Mouse (Mus musculus): Measurements from ENCODE around the gene Capns1. TPM values are rescaled to one million over a fixed set of nuclear protein-coding genes. Genes with fewer than 3 reads are reported as not detected.

The Capns1 gene
- 24.3 TPM for polyA plus RNA-seq (2014; fragmentation: Illumina TruSeq; extraction: RNeasy Lipid Tissue Mini Kit (QIAGEN cat#74804); ENCODE audit: low replicate concordance)

DNA sequence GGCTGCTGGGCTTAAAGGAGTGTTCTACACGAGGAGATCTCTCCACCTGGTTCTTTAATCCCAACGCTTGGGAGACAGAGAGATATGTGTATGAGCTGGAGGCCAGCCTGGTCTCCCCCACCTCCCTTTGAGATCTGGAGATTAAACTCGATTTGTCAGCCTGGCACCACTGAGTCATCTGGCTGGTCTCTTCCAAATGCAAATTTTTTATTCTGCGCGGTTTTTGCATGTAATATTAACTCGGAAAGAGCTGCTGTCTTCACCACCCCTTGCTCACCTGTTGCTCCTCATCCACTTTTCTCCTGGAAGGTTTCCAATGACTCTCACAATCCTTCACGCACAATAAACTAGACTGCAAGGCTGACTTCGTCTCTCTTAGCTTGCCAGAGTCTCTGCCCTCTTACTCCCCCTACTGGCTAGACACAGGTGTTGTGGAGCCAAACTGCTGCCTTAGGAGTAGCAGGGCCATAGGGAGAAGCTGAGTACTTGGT, at the start of gene Capns1:
TSS of gene Capns1 (minus strand) at position 331 of the 491 bp plus-strand sequence.

DNA sequence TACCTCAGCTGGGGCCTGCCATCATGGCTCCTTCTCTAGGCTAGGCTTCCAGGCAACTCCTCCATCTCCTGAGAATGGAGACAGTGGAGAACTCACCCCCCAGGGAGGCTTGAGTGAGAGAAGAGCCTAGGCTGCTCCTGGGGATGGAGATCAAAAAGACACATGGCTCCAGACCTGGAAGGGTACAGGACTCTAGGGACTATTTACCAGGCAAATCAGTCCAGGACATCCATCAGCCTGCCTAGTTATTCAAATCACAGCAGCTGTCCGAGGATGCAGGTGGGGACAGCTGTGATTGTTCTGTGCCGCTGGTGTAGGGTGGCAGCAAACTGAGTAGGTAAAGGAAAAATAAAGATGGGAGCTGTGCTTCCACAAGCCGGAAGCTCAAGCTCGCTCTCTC, 37.0 kb upstream of the Capns1 start, which contains the start of gene Ovol3:
TSS of gene Ovol3 (minus strand) at position 101 of the 400 bp plus-strand sequence.

DNA sequence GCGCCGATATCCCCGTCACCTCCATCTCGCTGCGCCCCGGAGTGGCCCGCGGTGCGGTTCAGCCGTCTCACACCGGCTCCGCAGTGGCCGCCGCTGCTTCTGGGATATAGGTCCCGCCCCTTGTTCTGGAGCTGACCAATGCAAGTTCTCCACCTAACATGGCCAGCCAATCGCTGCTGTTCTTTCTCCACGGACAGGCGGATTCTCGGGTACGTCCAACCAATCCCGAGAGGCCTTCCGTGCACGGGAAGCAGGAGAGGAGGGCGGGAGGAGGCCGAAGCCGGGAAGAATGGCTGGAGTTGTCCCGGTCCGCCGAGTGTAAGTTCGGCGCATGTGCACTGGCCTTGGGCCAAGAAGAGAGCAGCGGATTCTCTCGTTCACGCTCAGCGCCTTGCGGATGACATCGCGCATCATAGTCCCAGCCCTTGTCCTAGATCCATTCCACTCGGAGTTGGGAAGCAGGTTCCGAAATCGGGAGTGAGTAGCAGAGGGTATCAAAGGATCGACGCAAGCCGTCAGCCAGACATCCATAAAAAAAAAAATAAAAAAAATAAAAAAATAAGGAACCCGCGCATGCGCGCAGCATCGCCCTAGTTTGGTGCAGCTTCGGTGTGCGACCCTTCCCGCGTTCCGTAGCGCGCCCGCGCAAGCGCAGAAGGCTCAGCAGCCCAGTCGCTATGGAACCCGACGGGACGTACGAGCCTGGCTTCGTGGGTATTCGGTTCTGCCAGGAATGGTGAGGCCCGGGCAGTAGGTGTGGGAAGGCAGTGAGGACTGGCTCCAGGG, 33.3 kb upstream of the Capns1 start, which contains the start of the genes Polr2i and Tbcb:
TSS of gene Polr2i (plus strand) at position 280 of the 786 bp plus-strand sequence.
TSS of gene Tbcb (minus strand) at position 604 of the 786 bp plus-strand sequence.

DNA sequence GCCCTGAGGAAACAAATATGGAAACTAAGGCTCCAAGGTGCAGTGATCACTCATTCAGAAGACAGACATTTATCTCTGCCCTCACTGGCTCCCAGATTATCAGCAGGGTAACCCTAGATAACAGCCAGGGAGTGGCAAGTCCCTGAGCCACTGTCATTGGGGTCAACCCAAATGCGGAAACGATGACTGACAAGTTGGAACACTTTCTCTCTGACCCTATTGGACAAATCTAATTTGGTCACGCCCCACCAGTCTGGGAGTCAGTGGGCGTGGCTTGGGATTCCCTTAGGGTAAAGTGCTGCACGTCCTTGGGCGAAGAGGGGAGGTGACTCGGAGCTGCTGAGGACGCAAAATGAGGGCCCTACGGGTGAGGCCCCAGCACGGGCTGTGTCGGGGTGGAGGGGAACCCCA, 14.7 kb downstream of the Capns1 start, which contains the start of gene Cox7a1:
TSS of gene Cox7a1 (plus strand) at position 266 of the 411 bp plus-strand sequence.

DNA sequence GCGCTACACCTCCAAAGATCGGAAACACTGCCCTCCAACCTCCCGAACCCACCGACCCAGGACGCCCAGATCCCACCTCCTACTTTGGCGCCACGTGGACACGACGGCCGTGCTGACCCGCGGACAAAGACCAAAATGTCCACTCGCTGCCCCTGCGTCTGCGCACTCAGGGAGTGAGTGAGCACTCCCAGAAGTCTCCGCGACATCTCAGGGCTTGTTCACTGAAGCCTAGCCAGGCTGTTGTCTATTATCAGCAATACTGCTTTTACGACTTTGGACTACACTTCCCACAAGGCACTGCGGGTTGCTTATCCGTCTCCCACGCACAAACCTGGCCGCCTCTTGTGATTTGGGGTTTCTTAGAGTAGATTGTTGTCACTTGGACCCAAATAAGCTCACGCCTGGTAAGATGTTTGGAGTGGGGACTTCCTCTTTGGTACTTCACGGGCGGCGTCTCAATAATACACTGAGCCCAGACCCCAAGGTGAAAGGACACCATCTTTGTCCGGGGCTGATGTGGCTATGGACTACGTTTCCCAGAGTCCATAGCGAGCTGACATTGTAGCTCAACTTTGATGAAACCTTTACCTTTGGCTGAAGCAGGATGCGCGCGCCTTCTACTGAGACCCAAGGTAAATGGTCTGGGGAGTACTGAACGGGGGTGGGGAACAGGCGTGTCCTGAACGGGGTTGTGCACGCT, 28.9 kb downstream of the Capns1 start, which contains the start of gene Zfp146:
TSS of gene Zfp146 (minus strand) at position 168 of the 700 bp plus-strand sequence.

Other genes with a start within 250 kb of the Capns1 start
- gene Zfp74, start 244.7 kb downstream of the Capns1 start, polyA plus RNA-seq (2014; fragmentation: Illumina TruSeq; extraction: RNeasy Lipid Tissue Mini Kit (QIAGEN cat#74804); ENCODE audit: low replicate concordance) = 2.9 TPM
- gene Zfp568, start 214.9 kb downstream of the Capns1 start, polyA plus RNA-seq (2014; fragmentation: Illumina TruSeq; extraction: RNeasy Lipid Tissue Mini Kit (QIAGEN cat#74804); ENCODE audit: low replicate concordance) = 4.6 TPM
- 2.1 TPM for gene Zfp14, start 147.4 kb downstream of the Capns1 start, polyA plus RNA-seq (2014; fragmentation: Illumina TruSeq; extraction: RNeasy Lipid Tissue Mini Kit (QIAGEN cat#74804); ENCODE audit: low replicate concordance)
- gene Zfp82, start 125.9 kb downstream of the Capns1 start, polyA plus RNA-seq (2014; fragmentation: Illumina TruSeq; extraction: RNeasy Lipid Tissue Mini Kit (QIAGEN cat#74804); ENCODE audit: low replicate concordance) = 2.3 TPM
- not detected for gene Gm26920, start 108.4 kb downstream of the Capns1 start, polyA plus RNA-seq (2014; fragmentation: Illumina TruSeq; extraction: RNeasy Lipid Tissue Mini Kit (QIAGEN cat#74804); ENCODE audit: low replicate concordance)
- gene Zfp566, start 108.3 kb downstream of the Capns1 start, polyA plus RNA-seq (2014; fragmentation: Illumina TruSeq; extraction: RNeasy Lipid Tissue Mini Kit (QIAGEN cat#74804); ENCODE audit: low replicate concordance) = 1.6 TPM
- 98.7 TPM for gene Zfp260, start 104.0 kb downstream of the Capns1 start, polyA plus RNA-seq (2014; fragmentation: Illumina TruSeq; extraction: RNeasy Lipid Tissue Mini Kit (QIAGEN cat#74804); ENCODE audit: low replicate concordance)
- 0.37 TPM for gene Zfp382, start 76.9 kb downstream of the Capns1 start, polyA plus RNA-seq (2014; fragmentation: Illumina TruSeq; extraction: RNeasy Lipid Tissue Mini Kit (QIAGEN cat#74804); ENCODE audit: low replicate concordance)
- 20.8 TPM for gene Zfp146, start 29.1 kb downstream of the Capns1 start, polyA plus RNA-seq (2014; fragmentation: Illumina TruSeq; extraction: RNeasy Lipid Tissue Mini Kit (QIAGEN cat#74804); ENCODE audit: low replicate concordance)
- 4.2 TPM for gene Cox7a1, start 14.7 kb downstream of the Capns1 start, polyA plus RNA-seq (2014; fragmentation: Illumina TruSeq; extraction: RNeasy Lipid Tissue Mini Kit (QIAGEN cat#74804); ENCODE audit: low replicate concordance)
- not detected for gene Polr2i, start 33.1 kb upstream of the Capns1 start, polyA plus RNA-seq (2014; fragmentation: Illumina TruSeq; extraction: RNeasy Lipid Tissue Mini Kit (QIAGEN cat#74804); ENCODE audit: low replicate concordance)
- 3.2 TPM for gene Tbcb, start 33.5 kb upstream of the Capns1 start, polyA plus RNA-seq (2014; fragmentation: Illumina TruSeq; extraction: RNeasy Lipid Tissue Mini Kit (QIAGEN cat#74804); ENCODE audit: low replicate concordance)
- gene Ovol3, start 36.9 kb upstream of the Capns1 start, polyA plus RNA-seq (2014; fragmentation: Illumina TruSeq; extraction: RNeasy Lipid Tissue Mini Kit (QIAGEN cat#74804); ENCODE audit: low replicate concordance) = not detected
- not detected for gene Thap8, start 81.3 kb upstream of the Capns1 start, polyA plus RNA-seq (2014; fragmentation: Illumina TruSeq; extraction: RNeasy Lipid Tissue Mini Kit (QIAGEN cat#74804); ENCODE audit: low replicate concordance)
- gene Wdr62, start 81.6 kb upstream of the Capns1 start, polyA plus RNA-seq (2014; fragmentation: Illumina TruSeq; extraction: RNeasy Lipid Tissue Mini Kit (QIAGEN cat#74804); ENCODE audit: low replicate concordance) = not detected
- gene Clip3, start 92.9 kb upstream of the Capns1 start, polyA plus RNA-seq (2014; fragmentation: Illumina TruSeq; extraction: RNeasy Lipid Tissue Mini Kit (QIAGEN cat#74804); ENCODE audit: low replicate concordance) = 1.2 TPM
- 2.9 TPM for gene Alkbh6, start 109.9 kb upstream of the Capns1 start, polyA plus RNA-seq (2014; fragmentation: Illumina TruSeq; extraction: RNeasy Lipid Tissue Mini Kit (QIAGEN cat#74804); ENCODE audit: low replicate concordance)
- 1.6 TPM for gene Syne4, start 116.0 kb upstream of the Capns1 start, polyA plus RNA-seq (2014; fragmentation: Illumina TruSeq; extraction: RNeasy Lipid Tissue Mini Kit (QIAGEN cat#74804); ENCODE audit: low replicate concordance)
- gene E130208F15Rik, start 122.9 kb upstream of the Capns1 start, polyA plus RNA-seq (2014; fragmentation: Illumina TruSeq; extraction: RNeasy Lipid Tissue Mini Kit (QIAGEN cat#74804); ENCODE audit: low replicate concordance) = 0.71 TPM
- gene Sdhaf1, start 125.1 kb upstream of the Capns1 start, polyA plus RNA-seq (2014; fragmentation: Illumina TruSeq; extraction: RNeasy Lipid Tissue Mini Kit (QIAGEN cat#74804); ENCODE audit: low replicate concordance) = 1.3 TPM
- gene Lrfn3, start 164.0 kb upstream of the Capns1 start, polyA plus RNA-seq (2014; fragmentation: Illumina TruSeq; extraction: RNeasy Lipid Tissue Mini Kit (QIAGEN cat#74804); ENCODE audit: low replicate concordance) = 0.41 TPM
- gene Tyrobp, start 214.9 kb upstream of the Capns1 start, polyA plus RNA-seq (2014; fragmentation: Illumina TruSeq; extraction: RNeasy Lipid Tissue Mini Kit (QIAGEN cat#74804); ENCODE audit: low replicate concordance) = 2.8 TPM
- not detected for gene Hcst, start 221.0 kb upstream of the Capns1 start, polyA plus RNA-seq (2014; fragmentation: Illumina TruSeq; extraction: RNeasy Lipid Tissue Mini Kit (QIAGEN cat#74804); ENCODE audit: low replicate concordance)
- 0.67 TPM for gene Nfkbid, start 222.9 kb upstream of the Capns1 start, polyA plus RNA-seq (2014; fragmentation: Illumina TruSeq; extraction: RNeasy Lipid Tissue Mini Kit (QIAGEN cat#74804); ENCODE audit: low replicate concordance)
- gene Aplp1, start 246.7 kb upstream of the Capns1 start, polyA plus RNA-seq (2014; fragmentation: Illumina TruSeq; extraction: RNeasy Lipid Tissue Mini Kit (QIAGEN cat#74804); ENCODE audit: low replicate concordance) = 9.8 TPM

Measured in small intestine, adult 10 weeks (tissue).